Mouse (Mus musculus) liver, embryonic 15.5 days (tissue): ENCODE measurements around the gene Kazald1. TPM values are rescaled to one million over a fixed set of nuclear protein-coding genes. Genes with fewer than 3 reads are reported as not detected.
A peak's percentile ranks its signal among the peaks of the same experiment; 100 is the strongest.

Experiments
- ATAC-seq: fragments of 200-750 bp; cut with Nextera tagmentation; 2 replicates; pipeline ENCODE4 v1.8.0; 2017; ENCODE audit warnings: moderate number of reproducible peaks, mild to moderate bottlenecking, moderate library complexity; ENCODE audit not compliant: insufficient read depth
- H3K27ac ChIP-seq: fragments of 300-500 bp; sonication (generic); replicated peaks from 2 replicates; pipeline ENCODE4 v1.5.1; 2015; ENCODE audit warnings: mild to moderate bottlenecking, inconsistent platforms
- H3K27me3 ChIP-seq: fragments of 300-500 bp; sonication (generic); 2 replicates; pipeline ENCODE4 v1.6.1; 2015; ENCODE audit warnings: mild to moderate bottlenecking, inconsistent platforms
- H3K36me3 ChIP-seq: fragments of 300-500 bp; sonication (generic); replicated peaks from 2 replicates; pipeline ENCODE4 v1.6.1; 2015; ENCODE audit warnings: moderate library complexity, mild to moderate bottlenecking, inconsistent platforms
- H3K4me1 ChIP-seq: fragments of 300-500 bp; sonication (generic); replicated peaks from 2 replicates; pipeline ENCODE4 v1.6.1; 2015; ENCODE audit warnings: inconsistent platforms
- H3K4me2 ChIP-seq: fragments of 300-500 bp; sonication (generic); 2 replicates; pipeline ENCODE4 v1.6.1; 2015; ENCODE audit warnings: moderate library complexity, mild to moderate bottlenecking, inconsistent platforms
- H3K4me3 ChIP-seq: fragments of 300-500 bp; sonication (generic); replicated peaks from 2 replicates; pipeline ENCODE4 v1.5.1; 2015; ENCODE audit warnings: mild to moderate bottlenecking, inconsistent platforms
- H3K9ac ChIP-seq: fragments of 300-500 bp; sonication (generic); 2 replicates; pipeline ENCODE4 v1.6.1; 2015; ENCODE audit warnings: moderate library complexity, mild to moderate bottlenecking, inconsistent platforms
- H3K9me3 ChIP-seq: fragments of 300-500 bp; sonication (generic); replicated peaks from 2 replicates; pipeline ENCODE4 v1.6.1; 2016; ENCODE audit warnings: inconsistent platforms
- WGBS: fragments of 180-500 bp; shearing (Covaris S2); methylation state at CpG from one replicate; pipeline ENCODE4 v1.1.7; 2015; ENCODE audit warnings: mixed read lengths; ENCODE audit not compliant: insufficient replicate concordance; 5-methylcytosine and 5-hydroxymethylcytosine counted together
- polyA plus RNA-seq: library from polyadenylated mRNA; unstranded; fragments of >200 nt; fragmentation: Nextera tagmentation; extraction: Ambion mirVana; gene quantifications from 2 replicates; pipeline ENCODE4 v1.2.1, GENCODE M21; 2015

Gene Kazald1
- polyA plus RNA-seq, 1 experiment from 2014 or later, result 0.32 TPM

GRCm38 (mm10) chr19:45113791-45114460 lies 38.9 kb downstream of the Kazald1 start:
- Histone ChIP-seq H3K27me3 (peaks cover 18% of the 10 kb centered on the region), H3K36me3 (no peaks in the 10 kb centered on the region), H3K4me1 (peaks cover 6% of the 10 kb centered on the region), H3K27ac (peak overlapping the region; percentile 64), H3K4me3 (no peak overlapping the region), H3K4me2 (peak overlapping the region; percentile 32), H3K9me3 (no peaks in the 10 kb centered on the region), H3K9ac (no peak overlapping the region)
- peak; percentile 77 for ATAC-seq
- 13% methylated on average over 18 of the region's 18 CpGs for WGBS

GRCm38 (mm10) chr19:45114772-45115171 lies 39.7 kb downstream of the Kazald1 start:
- Histone ChIP-seq H3K4me1 (peaks cover 6% of the 10 kb centered on the region), H3K9ac (no peak overlapping the region), H3K9me3 (no peaks in the 10 kb centered on the region), H3K4me3 (no peak overlapping the region), H3K27me3 (peaks cover 19% of the 10 kb centered on the region), H3K4me2 (no peak overlapping the region), H3K27ac (no peak overlapping the region), H3K36me3 (no peaks in the 10 kb centered on the region)
- ATAC-seq, result no peak
- WGBS, result 42% methylated on average over 2 of the region's 3 CpGs

- H3K9me3 ChIP-seq, result no peaks in the 10 kb centered on the region
- WGBS, result 24% methylated on average over 1 of the region's 1 CpGs
- ATAC-seq, result no peak
Observed at GRCm38 (mm10) chr19:45116798-45117197, 41.8 kb downstream of the Kazald1 start.

More at GRCm38 (mm10) chr19:45116798-45117197, 41.8 kb downstream of the Kazald1 start:
- H3K9ac ChIP-seq, result no peak overlapping the region
- H3K4me1 ChIP-seq, result peaks cover 6% of the 10 kb centered on the region
- no peaks in the 10 kb centered on the region for H3K36me3 ChIP-seq
- H3K4me3 ChIP-seq, result no peak overlapping the region
- no peak overlapping the region for H3K27ac ChIP-seq
- peaks cover 35% of the 10 kb centered on the region for H3K27me3 ChIP-seq
- no peak overlapping the region for H3K4me2 ChIP-seq

Other genes starting within 250 kb of the Kazald1 start
- 10.9 and 11.2 TPM in 2 replicates for gene Slf2, start 144.1 kb upstream of the Kazald1 start, polyA plus RNA-seq
- 4.4 and 5.6 TPM in 2 replicates for gene Sema4g, start 86.1 kb upstream of the Kazald1 start, polyA plus RNA-seq
- 10.4 and 13.4 TPM in 2 replicates for gene Twnk, start 69.6 kb upstream of the Kazald1 start, polyA plus RNA-seq
- gene Mrpl43, start 68.8 kb upstream of the Kazald1 start, polyA plus RNA-seq, result 27.4 and 28.8 TPM in 2 replicates
- 6.8 and 7.7 TPM in 2 replicates for gene Lzts2, start 60.8 kb upstream of the Kazald1 start, polyA plus RNA-seq
- not detected in 2 replicates for gene Pdzd7, start 29.5 kb upstream of the Kazald1 start, polyA plus RNA-seq
- gene Sfxn3, start 27.7 kb upstream of the Kazald1 start, polyA plus RNA-seq, result 2.9 and 3.1 TPM in 2 replicates
- not detected in 2 replicates for gene Tlx1, start 75.4 kb downstream of the Kazald1 start, polyA plus RNA-seq
- not detected in 2 replicates for gene Lbx1, start 160.6 kb downstream of the Kazald1 start, polyA plus RNA-seq